Mouse (Mus musculus): ENCODE data around the gene Gm10282. TPM values are rescaled to one million over a fixed set of nuclear protein-coding genes. Genes with fewer than 3 reads are reported as not detected.

The Gm10282 gene
- polyA plus RNA-seq, 1 experiment, result 3.9 TPM

DNA sequence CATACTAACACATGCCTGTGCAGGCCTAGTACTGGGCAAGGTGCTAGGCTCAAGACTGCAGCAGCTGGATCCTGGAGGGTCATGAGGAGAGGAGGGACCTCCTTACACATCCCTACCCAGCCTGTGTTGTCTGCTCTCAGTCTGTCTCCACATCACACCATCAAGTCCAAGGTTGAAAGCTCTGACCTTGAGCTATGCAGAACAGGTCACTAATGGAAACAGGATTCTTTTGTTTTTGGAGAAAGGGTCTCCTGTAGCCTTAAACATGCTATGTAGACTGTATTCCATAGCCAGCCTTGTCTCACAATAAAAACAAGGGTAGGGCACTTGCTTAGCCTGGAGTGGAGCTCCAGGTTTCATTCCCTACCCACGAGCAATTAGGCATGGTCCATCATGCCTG, 43.9 kb upstream of the Gm10282 start:
- no peak for TF ChIP-seq CTCF (IDR thresholded peaks at IDR 0.05; ENCODE audit: borderline replicate concordance, insufficient read depth, low read depth, low read length)
- no peak for TF ChIP-seq POLR2A (IDR thresholded peaks at IDR 0.05; ENCODE audit: borderline replicate concordance, insufficient read depth, low read length)
- no peak for DNase-seq
- WGBS, result 79% methylated on average over 1 of the region's 1 CpGs
- Histone ChIP-seq H3K4me1 (ENCODE audit: control insufficient read depth, insufficient read depth, low read length) (no peaks in the 10 kb centered on the region), H3K27me3 (ENCODE audit: control insufficient read depth, insufficient read depth, low read length) (no peaks in the 10 kb centered on the region), H3K27ac (ENCODE audit: insufficient read depth, low read length) (no peak overlapping the region), H3K4me3 (replicated peaks; ENCODE audit: insufficient read depth, low read depth, low read length) (no peak overlapping the region)

DNA sequence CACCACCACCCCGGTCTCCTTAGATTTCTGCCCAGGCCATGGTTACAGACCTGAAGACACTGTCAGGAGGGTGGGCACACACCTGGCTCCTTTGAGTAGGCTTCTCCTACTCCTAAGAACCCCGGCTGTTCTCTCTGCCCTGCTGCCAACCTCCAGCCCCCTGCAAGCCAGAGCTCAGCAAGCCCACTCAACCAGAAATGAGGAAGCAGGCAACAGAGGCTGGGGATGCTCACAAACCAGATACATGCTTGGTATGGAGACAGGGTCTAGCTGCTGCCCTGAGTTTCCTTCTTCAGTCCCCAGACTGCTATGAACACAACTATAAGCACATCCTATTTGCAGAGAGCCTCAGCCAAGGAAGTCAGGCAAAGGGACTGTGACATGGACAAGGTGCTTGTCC, 43.1 kb upstream of the Gm10282 start:
- DNase-seq, result no peak
- Histone ChIP-seq H3K4me3 (replicated peaks; ENCODE audit: insufficient read depth, low read depth, low read length) (no peak overlapping the region), H3K27ac (ENCODE audit: insufficient read depth, low read length) (no peak overlapping the region), H3K27me3 (ENCODE audit: control insufficient read depth, insufficient read depth, low read length) (no peaks in the 10 kb centered on the region), H3K4me1 (ENCODE audit: control insufficient read depth, insufficient read depth, low read length) (no peaks in the 10 kb centered on the region; the same call in none of the 2 replicates)
- WGBS, result 85% methylated on average over 2 of the region's 2 CpGs
- no peak for TF ChIP-seq POLR2A (IDR thresholded peaks at IDR 0.05; ENCODE audit: borderline replicate concordance, insufficient read depth, low read length)
- no peak for TF ChIP-seq CTCF (IDR thresholded peaks at IDR 0.05; ENCODE audit: borderline replicate concordance, insufficient read depth, low read depth, low read length)

DNA sequence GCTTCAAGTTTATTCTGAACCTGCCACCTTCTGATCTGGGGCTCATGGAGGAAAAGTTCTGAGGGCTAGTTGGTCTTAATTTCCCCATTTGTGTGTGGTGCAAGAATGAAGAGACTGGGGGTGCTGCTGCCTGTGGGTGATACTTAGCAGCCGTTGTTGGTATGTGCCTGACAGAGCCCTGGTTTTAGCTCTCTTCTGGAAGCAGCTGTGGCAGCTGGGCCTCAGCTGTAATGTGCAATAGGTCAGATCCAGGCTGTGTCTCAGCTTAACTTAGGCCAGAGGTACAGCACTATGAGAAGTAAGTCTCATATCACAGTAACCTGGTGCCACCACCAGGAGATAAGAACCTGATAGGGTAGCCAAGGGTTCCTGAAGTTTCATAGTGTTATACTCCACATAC, 42.5 kb upstream of the Gm10282 start:
- 83% methylated on average over 1 of the region's 1 CpGs for WGBS
- Histone ChIP-seq H3K27me3 (ENCODE audit: control insufficient read depth, insufficient read depth, low read length) (no peaks in the 10 kb centered on the region), H3K4me1 (ENCODE audit: control insufficient read depth, insufficient read depth, low read length) (no peaks in the 10 kb centered on the region; the same call in none of the 2 replicates), H3K27ac (ENCODE audit: insufficient read depth, low read length) (no peak overlapping the region), H3K4me3 (replicated peaks; ENCODE audit: insufficient read depth, low read depth, low read length) (no peak overlapping the region)
- TF ChIP-seq POLR2A (IDR thresholded peaks at IDR 0.05; ENCODE audit: borderline replicate concordance, insufficient read depth, low read length) (no peak), CTCF (IDR thresholded peaks at IDR 0.05; ENCODE audit: borderline replicate concordance, insufficient read depth, low read depth, low read length) (no peak)
- DNase-seq, result no peak

DNA sequence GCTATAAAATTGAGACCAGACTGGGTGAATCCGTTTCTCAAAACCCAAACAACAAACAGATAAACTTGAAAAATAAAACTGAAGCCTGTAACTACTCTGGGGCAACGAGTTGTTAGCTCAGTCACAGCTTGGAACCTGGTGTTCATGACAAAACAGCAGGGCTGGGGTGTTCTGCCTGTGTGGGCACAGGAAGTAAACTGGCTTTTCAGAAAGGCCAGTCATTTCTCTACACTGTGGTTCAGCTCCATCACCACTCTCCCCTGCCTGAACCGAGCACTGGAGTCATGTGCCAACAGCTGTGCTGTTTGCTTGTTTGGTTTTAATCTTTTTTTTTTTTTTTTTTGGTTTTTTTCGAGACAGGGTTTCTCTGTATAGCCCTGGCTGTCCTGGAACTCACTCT, 38.7 kb upstream of the Gm10282 start:
- Histone ChIP-seq H3K4me3 (replicated peaks; ENCODE audit: insufficient read depth, low read depth, low read length) (no peak overlapping the region), H3K27me3 (ENCODE audit: control insufficient read depth, insufficient read depth, low read length) (no peaks in the 10 kb centered on the region), H3K4me1 (ENCODE audit: control insufficient read depth, insufficient read depth, low read length) (no peaks in the 10 kb centered on the region; the same call in none of the 2 replicates), H3K27ac (ENCODE audit: insufficient read depth, low read length) (no peak overlapping the region)
- 82% methylated on average over 4 of the region's 4 CpGs for WGBS
- DNase-seq, result no peak
- TF ChIP-seq CTCF (IDR thresholded peaks at IDR 0.05; ENCODE audit: borderline replicate concordance, insufficient read depth, low read depth, low read length) (no peak), POLR2A (IDR thresholded peaks at IDR 0.05; ENCODE audit: borderline replicate concordance, insufficient read depth, low read length) (no peak)

DNA sequence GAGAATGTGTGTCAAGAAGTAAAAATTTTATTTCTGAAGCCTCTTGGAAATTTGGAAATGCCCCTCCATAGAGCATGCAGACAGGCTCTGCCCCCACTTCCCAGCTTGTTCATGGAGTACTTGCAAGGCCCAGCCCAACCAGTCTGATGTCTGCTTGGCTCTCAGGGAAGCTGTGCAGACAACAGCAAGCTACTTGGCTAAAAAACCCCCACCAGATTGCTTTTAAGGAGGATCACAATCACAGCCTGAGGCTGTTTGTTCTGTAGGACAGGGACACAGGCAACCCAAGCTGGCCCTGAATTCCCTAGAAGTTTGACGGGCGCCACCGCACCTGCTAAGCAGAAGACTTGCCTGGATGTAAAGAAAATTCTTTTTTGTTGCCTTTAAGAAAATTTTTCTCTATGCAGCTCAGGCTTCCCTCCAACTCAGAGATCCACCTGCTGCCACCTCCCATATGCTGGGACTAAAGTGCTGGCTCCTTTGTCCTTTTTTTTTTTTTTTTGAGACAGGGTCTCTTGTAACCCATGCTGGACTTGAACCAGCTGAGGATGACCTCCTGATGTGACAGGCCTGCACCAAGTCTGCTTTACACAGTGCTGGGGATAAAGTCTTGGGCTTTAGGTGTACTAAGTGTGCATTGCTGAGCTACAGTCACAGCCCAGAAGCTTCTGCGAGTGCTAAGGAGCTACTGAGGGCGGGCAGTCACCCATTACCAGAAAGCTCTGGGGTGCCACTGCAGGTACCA, 37.7 kb upstream of the Gm10282 start:
- WGBS, result 38% methylated on average over 5 of the region's 5 CpGs
- TF ChIP-seq CTCF (IDR thresholded peaks at IDR 0.05; ENCODE audit: borderline replicate concordance, insufficient read depth, low read depth, low read length) (no peak), POLR2A (IDR thresholded peaks at IDR 0.05; ENCODE audit: borderline replicate concordance, insufficient read depth, low read length) (no peak)
- no peaks in the 10 kb centered on the region; the same call in none of the 2 replicates for H3K4me1 ChIP-seq (ENCODE audit: control insufficient read depth, insufficient read depth, low read length)
- peak in 1 of 2 experiments; percentile 22 for DNase-seq
- no peaks in the 10 kb centered on the region for H3K27me3 ChIP-seq (ENCODE audit: control insufficient read depth, insufficient read depth, low read length)
- H3K27ac ChIP-seq (ENCODE audit: insufficient read depth, low read length), result no peak overlapping the region
- H3K4me3 ChIP-seq (replicated peaks; ENCODE audit: insufficient read depth, low read depth, low read length), result no peak overlapping the region

DNA sequence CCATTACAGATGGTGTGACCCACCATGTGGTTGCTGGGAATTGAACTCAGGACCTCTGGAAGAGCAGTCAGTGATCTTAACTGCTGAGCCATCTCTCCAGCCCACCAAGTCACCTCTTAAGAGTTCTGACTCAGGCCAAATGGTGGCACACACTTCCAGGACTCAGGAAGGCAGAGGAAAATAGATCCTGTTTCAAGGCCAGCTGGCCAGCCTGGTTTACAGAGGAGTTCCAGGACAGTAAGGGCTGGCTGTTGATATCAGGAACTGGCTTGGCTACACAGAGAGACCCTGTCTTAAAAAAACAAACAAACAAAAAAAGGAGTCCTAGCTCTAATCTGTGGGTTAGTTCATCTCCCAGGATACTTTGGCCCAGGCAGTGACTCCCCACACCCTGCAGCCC, 32.0 kb upstream of the Gm10282 start:
- Histone ChIP-seq H3K27ac (ENCODE audit: insufficient read depth, low read length) (no peak overlapping the region), H3K27me3 (ENCODE audit: control insufficient read depth, insufficient read depth, low read length) (no peaks in the 10 kb centered on the region), H3K4me1 (ENCODE audit: control insufficient read depth, insufficient read depth, low read length) (no peaks in the 10 kb centered on the region), H3K4me3 (replicated peaks; ENCODE audit: insufficient read depth, low read depth, low read length) (no peak overlapping the region)
- DNase-seq, result no peak
- TF ChIP-seq CTCF (IDR thresholded peaks at IDR 0.05; ENCODE audit: borderline replicate concordance, insufficient read depth, low read depth, low read length) (no peak), POLR2A (IDR thresholded peaks at IDR 0.05; ENCODE audit: borderline replicate concordance, insufficient read depth, low read length) (no peak)

DNA sequence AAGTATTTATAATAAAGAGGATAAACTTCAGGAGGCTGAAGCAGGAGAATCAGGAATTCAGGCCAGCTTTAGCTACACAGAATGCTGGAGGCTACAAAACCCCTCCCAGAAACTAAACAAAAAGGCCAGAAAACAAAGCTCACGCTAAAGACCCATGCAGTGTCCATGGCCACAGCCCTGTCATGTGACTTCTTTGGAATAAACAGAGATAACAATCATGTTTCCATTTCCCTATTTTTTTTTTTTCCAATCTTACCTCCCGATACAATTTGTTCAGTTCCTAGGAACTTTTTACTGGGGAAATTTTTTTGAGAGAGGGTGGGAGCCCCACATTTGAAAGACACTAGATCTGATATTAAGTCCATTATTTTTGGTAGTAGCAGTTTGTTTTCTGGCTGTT, 31.2 kb upstream of the Gm10282 start:
- WGBS, result 86% methylated on average over 2 of the region's 2 CpGs
- H3K4me1 ChIP-seq (ENCODE audit: control insufficient read depth, insufficient read depth, low read length), result no peaks in the 10 kb centered on the region
- no peak for DNase-seq
- no peaks in the 10 kb centered on the region for H3K27me3 ChIP-seq (ENCODE audit: control insufficient read depth, insufficient read depth, low read length)
- TF ChIP-seq POLR2A (IDR thresholded peaks at IDR 0.05; ENCODE audit: borderline replicate concordance, insufficient read depth, low read length) (no peak), CTCF (IDR thresholded peaks at IDR 0.05; ENCODE audit: borderline replicate concordance, insufficient read depth, low read depth, low read length) (no peak)
- H3K27ac ChIP-seq (ENCODE audit: insufficient read depth, low read length), result no peak overlapping the region
- H3K4me3 ChIP-seq (replicated peaks; ENCODE audit: insufficient read depth, low read depth, low read length), result no peak overlapping the region

DNA sequence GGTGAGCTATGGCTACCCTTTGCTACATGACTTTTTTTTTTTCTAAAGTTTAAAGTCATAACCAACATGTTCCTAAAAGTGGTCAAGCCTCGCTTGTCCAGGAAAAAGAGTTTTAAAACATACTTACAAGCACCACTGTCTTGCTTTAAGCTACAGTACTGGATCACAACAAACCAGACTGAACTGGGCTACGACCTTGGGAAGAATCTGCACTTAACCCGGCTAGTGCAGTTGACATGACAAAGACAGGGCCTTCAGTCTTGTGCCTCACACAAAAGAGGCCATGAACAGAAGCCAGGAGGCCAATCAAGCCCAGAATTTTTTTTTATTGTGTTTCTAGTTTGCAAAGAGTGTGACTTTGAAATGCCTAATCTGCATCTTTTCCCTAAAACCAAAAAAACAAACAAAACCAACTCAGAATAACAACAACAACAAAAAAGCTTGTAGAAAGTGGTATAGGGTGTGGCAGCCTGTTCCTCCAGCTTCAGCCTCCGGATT, 29.1 kb upstream of the Gm10282 start:
- H3K4me3 ChIP-seq (replicated peaks; ENCODE audit: insufficient read depth, low read depth, low read length), result no peak overlapping the region
- TF ChIP-seq CTCF (IDR thresholded peaks at IDR 0.05; ENCODE audit: borderline replicate concordance, insufficient read depth, low read depth, low read length), result no peak
- no peak for TF ChIP-seq POLR2A (IDR thresholded peaks at IDR 0.05; ENCODE audit: borderline replicate concordance, insufficient read depth, low read length)
- no peaks in the 10 kb centered on the region for H3K27me3 ChIP-seq (ENCODE audit: control insufficient read depth, insufficient read depth, low read length)
- H3K4me1 ChIP-seq (ENCODE audit: control insufficient read depth, insufficient read depth, low read length), result no peaks in the 10 kb centered on the region
- WGBS, result 79% methylated on average over 4 of the region's 4 CpGs
- DNase-seq, result no peak
- no peak overlapping the region for H3K27ac ChIP-seq (ENCODE audit: insufficient read depth, low read length)

Measured in cerebellum, adult 2 months (tissue).